Mouse (Mus musculus) heart, adult 8-10 months (tissue): Measurements from ENCODE around the gene Pank4. TPM values are rescaled to one million over a fixed set of nuclear protein-coding genes. Genes with fewer than 3 reads are reported as not detected.
A peak's percentile ranks its signal among the peaks of the same experiment; 100 is the strongest.

Source experiments
- DNase-seq: peaks from one replicate; pipeline ENCODE4 v3.0.0; 2022; ENCODE audit warnings: low spot score
- total RNA-seq, 4 experiments: library from RNA; stranded (reverse); gene quantifications; 2 replicates each; pipeline ENCODE4 v1.2.4; 2022

Gene Pank4
- total RNA-seq, 4 experiments from 2014 or later: 38.6 to 44.1 (median 41.2) TPM

DNA sequence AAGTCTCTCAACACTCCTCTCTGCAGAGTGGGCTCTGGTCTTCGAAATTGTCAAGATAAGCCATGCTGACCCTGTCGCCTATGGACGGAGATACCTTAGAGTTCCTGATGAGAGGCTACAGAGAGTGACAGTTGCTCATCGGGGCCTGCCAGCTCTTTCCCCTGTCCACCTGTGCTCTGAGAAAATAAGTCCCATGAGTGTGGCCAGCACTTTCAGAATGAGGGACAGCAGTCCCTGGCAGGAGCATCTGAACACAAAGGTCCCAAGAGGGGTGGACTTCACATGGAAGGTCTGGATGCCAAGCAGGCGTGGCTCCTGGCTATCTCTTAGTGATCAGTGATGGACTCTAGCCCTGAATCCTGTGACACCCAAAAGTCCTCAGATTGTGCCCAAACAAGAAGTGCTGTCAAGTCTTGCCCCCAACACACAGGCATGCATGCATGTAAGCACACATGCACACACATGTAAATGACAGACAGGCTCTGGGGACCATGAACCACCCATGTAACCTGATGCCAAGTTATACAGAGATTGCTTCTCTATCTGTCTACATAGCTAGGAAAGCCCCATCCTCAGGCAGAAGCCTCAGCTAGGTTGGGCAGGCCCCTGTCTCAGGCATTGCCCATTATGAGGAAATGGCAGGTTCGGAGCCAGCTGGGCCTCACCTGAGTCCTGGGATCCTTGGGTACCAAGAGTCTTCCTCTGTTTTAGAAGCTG is 20.4 kb upstream of the Pank4 start:
- no peak for DNase-seq

DNA sequence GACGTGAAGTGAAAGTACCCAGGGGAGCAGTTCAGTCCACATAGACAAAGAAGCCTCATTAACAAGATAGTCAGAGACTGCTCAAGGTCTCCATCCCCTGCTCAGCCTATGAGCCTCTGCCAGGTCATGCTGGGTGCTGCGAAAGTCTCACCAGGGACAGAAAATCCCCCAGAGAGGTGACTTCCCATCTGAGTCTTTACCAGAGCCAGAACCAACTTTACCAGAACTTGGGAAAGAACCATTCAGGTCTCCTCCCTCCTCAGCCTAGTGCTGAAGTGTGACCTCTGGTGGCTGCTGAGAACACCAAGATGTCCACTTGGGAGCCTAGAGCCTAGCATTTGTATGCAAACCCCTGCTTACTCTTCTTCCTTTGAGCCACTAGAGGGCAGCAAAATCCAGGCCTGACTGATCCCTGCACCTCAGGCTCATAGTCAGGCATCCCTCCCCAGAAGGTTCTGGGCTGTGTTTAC is 19.8 kb upstream of the Pank4 start:
- DNase-seq: peak; percentile 84

DNA sequence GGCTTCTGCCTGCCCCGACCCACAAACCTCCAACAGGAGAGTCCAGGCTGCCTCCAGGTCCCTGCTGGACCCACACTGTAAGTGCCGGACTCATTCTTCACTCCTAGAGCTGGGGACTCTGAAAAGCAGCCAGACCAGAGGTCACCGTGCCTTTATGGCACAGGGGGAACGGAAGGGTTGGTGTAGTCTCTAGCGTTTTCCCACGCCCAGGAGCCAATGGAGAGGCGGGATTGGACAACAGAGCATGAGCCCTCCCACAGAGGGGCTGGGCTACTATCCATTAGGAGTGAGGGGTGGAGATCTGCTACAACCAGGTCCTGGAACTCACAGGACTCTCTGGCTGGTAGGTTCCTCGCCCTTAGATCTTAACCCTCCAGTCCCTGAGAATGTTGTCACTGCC is 17.6 kb upstream of the Pank4 start:
- peak; percentile 49 for DNase-seq

DNA sequence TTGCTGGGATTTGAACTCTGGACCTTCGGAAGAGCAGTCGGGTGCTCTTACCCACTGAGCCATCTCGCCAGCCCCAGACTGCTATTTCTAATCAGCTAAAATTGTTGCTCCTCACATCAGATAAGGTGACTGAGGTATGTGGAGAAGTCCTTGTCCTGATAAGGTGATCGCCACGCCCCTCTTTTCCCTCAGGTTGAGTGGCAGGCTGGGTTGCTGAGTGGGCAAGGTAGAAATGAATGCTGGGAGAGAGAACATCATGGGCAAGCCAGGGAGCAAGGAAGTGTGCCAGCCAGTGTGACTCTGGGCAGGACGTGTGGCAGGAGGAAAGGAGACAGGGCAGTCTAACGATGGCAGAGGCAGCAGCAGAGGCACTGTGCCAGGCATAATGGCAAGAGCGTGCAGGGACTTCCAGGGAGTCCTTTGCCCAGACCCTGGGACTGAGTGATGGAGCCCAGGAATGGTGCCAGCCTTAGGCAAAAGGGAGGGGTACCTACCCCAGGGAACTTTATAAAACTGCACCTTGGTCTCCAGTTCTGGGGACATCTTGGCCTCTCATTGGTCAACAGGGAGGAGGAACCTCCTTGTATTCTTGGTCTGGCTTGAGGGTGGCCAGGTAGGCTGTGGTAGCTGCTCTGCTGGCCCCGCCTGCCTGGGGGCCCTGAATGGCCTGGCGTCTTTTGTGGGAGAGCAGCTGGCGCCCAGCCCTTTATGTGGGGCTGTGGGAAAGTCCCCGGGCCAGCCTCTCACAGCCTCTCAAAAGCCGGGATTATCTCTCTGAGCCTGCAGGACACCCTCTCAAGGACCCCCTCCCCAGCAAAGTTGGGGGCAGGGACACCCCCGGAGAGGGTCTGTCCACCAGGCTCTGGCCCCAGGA is 15.6 kb upstream of the Pank4 start:
- no peak for DNase-seq

DNA sequence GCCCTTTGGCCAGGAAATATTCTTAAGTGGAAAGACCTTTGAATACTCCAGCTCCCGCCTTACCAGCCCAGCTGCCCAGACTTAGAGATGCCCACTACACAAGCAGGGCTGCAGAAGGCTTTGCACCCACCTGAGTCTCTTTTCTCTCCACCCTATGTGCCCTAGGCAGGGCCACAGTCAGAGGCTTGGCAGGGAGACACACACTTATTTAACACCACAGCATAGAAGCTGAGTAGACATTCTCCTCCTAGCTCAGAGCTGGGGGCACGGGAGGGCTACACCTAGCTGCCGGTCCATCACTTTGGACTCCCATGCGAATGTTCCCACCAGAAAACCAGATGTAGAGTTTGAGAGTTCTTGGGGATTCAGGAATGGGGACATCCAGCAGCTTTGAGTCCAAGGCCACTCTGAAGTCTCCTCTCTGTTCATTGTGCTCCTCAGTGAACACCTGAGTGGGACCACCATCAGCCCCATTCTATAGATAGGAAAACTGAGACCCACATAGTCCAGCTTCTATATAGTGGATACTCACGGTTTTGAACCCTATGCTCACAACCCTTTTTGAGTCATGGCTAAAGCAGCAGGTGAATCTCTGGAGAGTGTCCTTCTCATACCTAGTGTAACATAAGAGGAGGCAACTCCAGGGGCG is 14.9 kb upstream of the Pank4 start:
- no peak for DNase-seq

DNA sequence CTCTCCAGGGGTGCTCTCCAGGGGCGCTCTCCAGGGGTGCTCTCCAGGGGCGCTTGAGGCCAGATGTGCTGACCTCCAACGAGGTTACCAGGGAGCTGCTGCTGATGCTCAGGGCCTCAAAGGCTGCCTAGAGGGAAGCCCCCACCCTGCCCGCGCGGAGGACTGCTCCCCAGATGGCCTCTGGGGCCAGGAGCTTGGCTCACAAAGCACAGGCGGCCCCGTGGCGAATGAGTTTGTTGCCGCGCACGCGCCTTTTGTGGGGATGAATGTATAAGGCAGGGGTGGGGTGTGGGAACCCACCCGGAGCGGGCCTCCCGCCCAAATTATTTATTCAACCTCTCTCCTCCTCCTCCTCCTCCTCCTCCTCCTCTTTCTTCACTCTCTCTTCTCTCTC is 14.3 kb upstream of the Pank4 start:
- no peak for DNase-seq

DNA sequence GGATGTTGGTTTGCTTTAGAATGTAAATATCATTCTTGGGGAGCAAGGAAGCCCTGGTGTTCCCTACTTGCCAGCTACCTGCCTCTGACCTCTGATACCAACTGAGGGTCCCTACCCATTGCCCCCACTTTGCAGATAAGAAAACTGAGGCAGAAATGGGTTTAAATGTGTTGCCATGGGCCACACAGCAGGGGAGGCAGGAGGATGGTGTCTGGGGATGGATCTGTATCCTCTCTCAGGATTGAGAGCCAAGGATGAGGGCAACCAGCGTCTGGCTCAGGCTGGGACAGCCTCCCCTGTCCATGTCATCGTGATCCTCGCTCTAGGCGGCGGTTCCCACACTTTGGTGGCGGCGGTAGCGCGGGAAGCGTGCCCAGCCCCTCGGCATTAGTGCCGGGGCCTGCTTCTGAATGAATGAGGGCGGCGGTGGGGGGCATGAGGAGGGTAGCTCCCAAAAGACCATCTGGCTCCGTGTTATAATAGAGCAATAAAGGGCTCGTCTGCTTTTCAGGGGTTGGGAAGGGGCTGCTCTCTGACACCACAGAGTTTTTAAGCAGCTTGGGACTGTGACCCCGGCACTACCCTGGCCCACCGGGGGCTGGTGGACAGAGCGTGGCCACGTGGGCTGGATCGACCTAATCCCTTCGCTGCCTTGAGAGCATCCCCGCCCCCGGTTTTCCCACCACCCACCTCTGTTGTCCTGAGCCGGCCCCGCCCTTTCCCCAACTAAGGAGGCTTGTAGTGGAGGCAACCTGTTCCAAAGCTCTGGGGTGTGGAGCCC is 11.3 kb upstream of the Pank4 start:
- DNase-seq: no peak

DNA sequence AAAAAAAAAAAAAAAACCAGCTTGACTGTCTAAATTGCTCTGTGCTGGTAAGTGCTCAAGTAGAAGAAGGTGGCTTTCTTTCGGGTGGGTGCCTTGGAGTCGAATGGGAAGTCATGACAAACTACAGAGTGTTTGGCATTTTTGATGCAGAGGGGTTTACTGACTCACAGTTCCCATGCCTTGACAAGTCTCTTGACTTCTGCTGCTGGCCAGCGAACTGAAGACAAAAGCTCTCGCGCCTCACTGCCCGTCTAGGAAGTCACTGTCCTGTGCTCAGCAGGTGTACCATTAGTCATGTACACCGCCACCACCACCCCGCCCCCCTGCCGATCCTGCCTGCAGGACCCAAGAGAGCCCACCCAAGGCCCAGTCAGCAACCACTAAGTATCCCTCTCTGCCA is 7.3 kb upstream of the Pank4 start:
- no peak for DNase-seq

DNA sequence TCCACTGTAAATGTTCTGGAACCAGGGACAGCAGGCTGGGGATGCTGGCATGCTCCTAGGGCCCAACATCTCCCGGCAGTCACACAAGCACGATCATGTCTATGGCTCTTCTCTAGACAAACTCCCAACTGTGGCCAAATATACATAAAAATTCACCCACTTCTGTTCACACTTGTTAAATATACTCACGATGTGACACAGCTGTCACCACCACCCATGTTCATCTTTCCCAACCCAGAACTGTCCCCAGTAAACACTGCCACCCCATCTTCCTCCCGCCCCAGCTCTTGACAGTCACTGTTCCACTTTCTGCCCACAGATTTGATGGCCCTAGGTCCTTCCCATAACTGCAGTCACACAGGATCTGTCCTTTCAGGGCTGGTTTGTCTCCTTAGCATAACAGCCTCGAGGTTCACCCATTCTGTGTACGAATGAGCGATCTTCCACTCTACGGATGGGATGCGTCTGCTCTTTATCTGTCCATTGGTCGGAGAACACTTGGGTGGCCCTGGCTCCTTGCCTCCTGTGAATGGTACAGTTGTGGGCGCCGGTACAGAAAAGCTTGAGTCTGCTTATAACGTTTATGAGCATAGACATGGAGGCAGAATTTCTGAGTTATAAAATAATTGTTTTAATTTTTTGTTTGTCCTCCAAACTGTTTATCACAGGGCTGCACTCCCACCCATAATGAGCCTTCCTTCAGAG is 6.5 kb upstream of the Pank4 start:
- DNase-seq: no peak

DNA sequence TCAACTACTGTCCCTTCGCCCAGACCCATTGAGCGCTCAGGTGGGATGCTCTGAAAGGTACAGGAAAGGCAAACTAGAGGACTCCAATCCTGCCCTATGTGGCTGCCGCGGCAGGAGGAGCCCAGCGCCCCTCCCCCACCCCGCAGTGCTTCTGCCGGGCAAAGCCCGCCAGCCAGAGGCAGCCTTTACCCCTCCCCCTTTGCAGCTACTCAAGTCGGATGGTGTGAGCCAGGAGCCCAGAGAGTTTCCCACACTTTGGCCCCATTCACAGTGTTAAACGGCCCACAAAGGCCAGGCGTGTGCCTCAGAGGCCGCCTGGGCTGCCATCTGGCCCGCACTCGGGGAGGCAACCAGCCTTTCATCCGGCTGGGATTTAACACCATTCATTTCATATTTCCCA is 5.8 kb upstream of the Pank4 start:
- no peak for DNase-seq

DNA sequence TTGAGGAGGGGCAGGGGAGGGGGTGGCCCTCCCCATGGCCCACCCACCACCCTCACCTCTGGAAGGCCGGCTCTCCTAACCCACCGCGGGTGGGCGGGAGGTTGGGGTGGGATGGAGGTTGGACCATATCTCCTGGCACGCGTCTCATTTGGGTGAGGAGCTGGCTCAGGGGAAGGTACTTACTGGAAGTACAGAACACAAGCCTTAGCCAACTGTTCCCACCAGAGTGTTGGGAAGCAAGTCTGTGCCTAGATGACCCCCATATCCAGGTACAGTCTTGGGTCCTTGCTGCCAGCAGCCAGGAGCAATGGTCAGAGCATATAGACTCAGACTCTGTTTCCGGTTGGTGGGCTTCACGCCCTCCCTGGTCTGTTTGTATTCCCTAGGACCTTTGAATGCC is 5.3 kb upstream of the Pank4 start:
- DNase-seq: no peak

DNA sequence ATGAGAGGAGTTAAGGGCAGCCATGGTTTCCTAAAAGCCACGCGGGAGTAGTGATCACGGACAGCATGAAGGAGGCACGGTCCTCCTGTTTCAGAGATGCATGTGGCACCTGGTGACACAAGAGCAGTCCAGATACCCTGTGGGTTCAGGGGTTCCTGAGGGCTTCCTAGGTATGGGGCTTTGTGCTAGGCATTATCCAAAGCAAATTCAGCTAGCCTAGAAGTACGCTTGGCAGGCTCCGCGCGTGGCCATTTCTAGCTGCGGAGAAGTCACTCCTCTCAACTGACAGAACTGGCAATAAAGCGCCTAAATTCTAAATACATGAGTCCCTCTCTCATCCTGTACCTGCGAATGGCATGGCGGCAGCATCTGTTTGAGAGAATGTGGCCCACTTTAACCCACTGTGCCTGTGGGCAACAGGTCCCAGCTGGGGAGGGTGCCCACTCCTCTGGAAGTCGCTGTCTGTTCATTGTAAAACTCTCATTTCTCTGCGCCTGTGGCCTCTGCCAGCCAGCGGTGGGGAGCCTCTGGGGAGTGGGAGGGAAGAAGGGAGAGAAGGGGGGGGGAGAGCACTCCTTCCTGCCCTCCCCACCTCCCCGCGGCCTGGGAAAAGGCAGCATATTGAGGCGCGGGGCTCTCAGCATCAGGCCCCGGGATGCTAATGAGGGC is 3.8 kb upstream of the Pank4 start:
- no peak for DNase-seq

DNA sequence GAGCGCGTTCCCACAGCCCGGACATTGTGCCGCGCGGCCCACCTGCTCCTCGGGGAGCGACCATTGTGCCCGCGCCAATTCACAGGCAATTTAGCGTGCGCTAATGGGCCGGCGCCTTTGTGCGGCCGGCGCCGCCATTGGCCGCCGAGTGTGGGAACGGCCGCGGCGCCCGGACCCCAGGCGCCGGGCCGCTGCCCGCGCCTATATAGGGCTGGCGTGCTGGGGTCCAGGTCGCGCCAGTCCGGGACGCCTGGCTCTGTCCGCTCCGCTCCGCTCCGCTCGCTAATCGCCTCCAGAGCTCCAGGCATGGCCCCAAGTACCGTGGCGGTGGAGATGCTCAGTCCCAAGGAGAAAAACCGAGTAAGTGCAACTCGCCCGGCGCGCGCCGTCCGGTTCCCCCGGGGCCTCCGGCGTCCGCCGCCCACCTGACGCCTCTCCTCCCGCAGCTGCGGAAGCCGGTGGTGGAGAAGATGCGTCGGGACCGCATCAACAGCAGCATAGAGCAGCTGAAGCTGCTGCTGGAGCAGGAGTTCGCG is 3.2 kb upstream of the Pank4 start, which contains the start of gene Hes5:
Gene Hes5 (plus strand): TSS at position 234 of the 536 bp plus-strand sequence.
- no peak for DNase-seq

DNA sequence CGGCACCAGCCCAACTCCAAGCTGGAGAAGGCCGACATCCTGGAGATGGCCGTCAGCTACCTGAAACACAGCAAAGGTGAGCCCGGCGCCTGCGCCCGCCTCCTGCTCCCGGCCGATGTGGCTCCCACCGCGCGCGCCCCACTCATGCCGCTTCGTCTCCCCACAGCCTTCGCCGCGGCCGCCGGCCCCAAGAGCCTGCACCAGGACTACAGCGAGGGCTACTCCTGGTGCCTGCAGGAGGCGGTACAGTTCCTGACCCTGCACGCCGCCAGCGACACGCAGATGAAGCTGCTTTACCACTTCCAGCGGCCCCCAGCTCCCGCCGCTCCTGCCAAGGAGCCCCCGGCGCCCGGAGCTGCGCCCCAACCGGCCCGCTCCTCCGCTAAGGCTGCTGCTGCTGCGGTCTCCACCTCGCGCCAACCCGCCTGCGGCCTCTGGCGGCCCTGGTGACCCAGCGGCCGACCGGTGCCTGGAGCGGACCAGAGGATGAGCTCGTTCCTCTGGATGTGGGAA is 2.6 kb upstream of the Pank4 start:
- no peak for DNase-seq

DNA sequence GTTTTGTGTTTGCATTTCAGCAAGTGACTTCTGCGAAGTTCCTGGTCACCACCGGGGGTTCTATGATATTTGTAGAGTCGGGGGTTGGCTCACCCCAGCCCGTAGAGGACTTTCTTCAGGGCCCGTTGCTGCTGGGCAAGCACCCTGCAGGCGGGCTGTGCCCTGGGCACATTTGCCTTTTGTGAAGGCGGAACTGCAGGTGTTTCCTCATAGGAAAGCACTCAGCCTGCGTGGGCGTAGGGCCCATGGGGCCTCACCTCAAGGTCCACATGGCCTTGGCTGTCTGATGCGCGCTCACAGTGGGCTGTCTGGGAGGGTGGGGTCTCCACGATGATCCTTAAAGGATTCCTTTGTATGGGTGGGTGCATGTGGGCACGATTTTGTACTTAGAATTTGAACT is 2.0 kb upstream of the Pank4 start:
- no peak for DNase-seq

DNA sequence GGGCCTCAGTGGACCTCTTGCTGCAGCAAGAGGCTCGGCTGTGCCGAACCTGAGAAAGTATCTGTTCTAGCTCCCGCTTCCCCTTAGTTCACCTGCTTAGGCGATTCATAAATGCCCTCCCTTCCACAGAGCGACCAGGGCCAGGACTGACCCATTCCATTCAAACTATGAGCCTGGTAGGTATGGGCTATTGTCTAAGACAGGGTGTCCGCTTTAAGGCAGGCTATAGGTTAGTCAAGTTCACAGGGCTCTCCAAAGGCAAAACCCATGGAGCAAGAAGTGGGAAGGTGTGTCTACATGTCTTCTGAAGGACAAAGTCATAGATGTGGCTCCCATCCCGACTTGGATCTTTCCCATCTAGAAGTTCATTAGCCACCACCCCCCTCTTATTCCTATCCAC is 1.2 kb upstream of the Pank4 start:
- no peak for DNase-seq

DNA sequence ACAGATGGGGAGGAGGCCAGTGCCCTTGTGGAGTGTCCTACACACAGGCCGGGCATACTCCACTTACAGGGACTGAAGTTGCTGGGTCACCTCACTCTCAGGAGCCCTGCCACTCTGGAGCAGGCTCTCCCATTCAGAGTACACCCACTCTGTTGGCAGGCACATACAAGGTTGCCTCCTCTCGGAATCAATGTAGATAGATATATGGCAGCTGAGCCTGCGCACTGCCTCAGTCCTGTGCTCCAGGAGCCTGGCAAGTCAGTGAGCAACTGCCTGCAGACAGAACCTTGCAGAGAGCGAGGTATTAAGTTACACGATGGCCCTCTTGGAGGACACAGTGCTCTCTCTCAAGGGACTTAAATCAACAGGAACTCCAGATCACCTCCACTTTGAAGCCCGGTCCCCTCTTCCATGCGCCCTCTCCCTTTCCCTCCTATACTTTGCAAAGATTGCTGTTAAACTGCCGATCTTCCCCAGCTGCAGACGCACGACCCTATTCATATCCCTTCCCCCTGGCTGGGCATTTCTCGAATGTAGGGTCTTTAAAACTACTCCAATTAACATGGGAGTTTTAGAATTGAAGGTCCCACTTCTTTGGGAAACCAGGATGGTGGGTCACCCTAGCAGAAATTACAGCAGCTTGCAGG is 610 bp upstream of the Pank4 start:
- no peak for DNase-seq

DNA sequence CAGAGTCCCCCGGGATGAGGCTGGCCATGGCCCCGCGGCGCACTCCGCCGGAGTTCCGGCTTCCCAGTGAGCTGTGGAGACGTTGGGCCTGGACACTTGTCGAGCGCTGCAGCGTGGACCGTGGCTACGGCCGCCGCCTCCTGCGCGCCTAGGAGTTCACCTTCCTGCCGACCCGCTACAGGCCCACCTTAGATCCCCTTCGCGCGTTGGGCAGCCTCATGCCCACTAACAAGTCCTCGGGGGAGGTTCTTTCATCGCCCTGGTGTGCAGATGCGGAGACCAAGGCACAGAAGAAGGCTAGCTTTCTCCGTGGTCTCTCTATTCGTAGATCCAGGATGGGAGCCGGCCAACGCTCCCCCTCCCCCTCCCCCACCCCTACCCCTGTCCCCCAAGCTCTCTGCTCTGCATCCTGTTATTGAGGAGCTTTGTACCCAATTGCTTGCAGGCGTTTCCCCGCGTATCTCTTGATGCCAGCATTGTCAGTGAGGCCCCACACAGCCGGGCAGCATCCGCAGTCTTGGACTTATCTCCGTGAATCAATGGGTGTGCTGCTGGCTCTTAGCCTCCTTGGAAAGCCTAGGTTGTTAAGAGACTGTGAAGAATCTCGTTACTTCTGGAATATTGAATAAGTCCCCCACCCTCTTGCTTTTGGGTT is 785 bp downstream of the Pank4 start:
- DNase-seq: no peak

DNA sequence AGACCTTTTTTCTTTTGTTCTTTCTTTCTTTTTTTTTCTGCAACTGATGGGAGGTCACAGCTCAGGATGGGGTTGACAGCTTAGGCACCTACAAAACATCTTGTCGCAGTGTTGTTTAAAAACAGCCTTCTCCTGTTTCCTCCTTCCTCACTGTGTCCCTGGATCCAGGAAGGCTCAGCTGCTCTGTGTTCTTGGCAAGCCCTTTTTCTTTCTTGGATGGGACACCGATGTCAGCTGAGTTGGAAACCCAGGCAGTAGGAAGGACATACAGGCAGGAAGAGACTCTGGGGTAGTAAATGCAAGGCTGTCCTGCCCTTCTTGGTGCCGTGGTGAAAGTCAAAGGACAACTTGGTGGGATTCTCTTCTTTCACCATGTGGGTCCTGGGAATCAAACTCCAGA is 1.9 kb downstream of the Pank4 start:
- peak; percentile 76 for DNase-seq
